Mouse (Mus musculus): ENCODE results near the gene Cox15. TPM values are rescaled to one million over a fixed set of nuclear protein-coding genes. Genes with fewer than 3 reads are reported as not detected.

Gene Cox15
- polyA plus RNA-seq, 1 experiment from 2014 or later: 15.3 TPM

DNA sequence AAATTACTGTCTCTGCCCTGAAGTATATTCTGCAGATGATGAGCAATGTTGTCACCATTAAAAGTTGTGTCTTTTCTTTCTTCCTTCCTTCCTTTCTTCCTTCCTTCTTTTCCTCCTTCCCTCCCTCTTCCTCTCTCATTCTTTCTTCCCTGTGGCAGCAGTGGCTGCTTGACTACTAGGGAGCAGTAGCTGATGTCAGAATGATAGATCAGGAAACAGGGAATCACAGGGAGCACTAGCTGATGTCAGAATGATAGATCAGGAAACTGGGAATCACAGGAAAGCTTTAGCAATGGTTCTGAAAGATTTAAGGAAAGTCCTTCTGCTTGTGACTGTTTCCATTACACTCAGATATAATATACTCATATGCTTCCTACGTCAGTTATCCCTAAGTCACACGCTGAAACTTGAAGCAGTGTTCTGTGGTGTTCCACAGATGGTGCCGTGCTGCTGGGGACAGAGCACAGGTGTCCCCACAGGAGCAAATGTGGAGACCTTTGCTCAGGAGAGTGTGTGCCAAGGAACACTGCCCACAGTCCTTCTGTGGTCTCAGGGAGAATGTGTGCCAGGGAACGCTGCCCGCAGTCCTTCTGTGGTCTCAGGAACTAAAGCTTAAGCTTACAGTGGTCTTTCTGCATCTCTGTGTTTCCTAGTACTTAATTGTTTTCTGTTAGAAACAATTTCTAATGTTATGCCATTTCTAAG lies 55.0 kb downstream of the Cox15 start:
- no peak for ATAC-seq
- Histone ChIP-seq H3K4me3 (ENCODE audit: low read depth, low read length) (no peak overlapping the region), H3K9ac (ENCODE audit: low read depth, low read length) (no peak overlapping the region), H3K4me1 (replicated peaks; ENCODE audit: control insufficient read depth, insufficient read depth, low read length) (0 out of 2 replicates have a peak, but pooled peaks cover 4% of the 10 kb centered on the region), H3K27me3 (replicated peaks; ENCODE audit: control insufficient read depth, insufficient read depth, low read length) (no peaks in the 10 kb centered on the region), H3K9me3 (ENCODE audit: control insufficient read depth) (no peaks in the 10 kb centered on the region), H3K27ac (ENCODE audit: low read depth, low read length) (peak overlapping the region; percentile 68), H3K36me3 (ENCODE audit: control insufficient read depth, insufficient read depth) (peaks cover 23% of the 10 kb centered on the region), H3K4me2 (replicated peaks; ENCODE audit: low read depth) (no peak overlapping the region)
- TF ChIP-seq CTCF (IDR thresholded peaks at IDR 0.05; ENCODE audit: low read depth): no peak
- WGBS: 68% methylated on average over 5 of the region's 5 CpGs

DNA sequence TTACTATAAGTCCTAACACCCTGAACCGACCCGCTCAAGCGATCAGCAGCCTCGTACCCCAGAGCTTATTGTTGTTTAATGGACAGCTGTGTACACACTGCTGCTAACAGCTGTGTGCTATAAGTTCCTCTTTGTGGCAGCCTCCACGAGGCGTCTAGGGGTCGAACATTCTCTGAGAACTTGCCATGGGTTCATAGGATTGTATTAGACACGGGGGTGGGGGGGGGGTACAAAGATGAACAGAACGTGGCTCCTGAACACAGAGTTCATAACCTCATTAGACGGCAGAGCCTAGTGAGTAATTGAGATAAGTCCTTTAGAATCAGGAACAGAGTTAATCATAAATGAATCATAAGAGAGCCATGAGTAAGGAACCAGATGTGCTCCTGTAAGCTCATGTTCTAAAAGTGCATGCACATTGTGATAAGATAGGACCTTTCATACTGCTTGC lies 57.3 kb downstream of the Cox15 start:
- ATAC-seq: peak; percentile 84
- TF ChIP-seq CTCF (IDR thresholded peaks at IDR 0.05; ENCODE audit: low read depth): no peak
- H3K4me1 ChIP-seq (replicated peaks; ENCODE audit: control insufficient read depth, insufficient read depth, low read length): 0 out of 2 replicates have a peak, but pooled peaks cover 4% of the 10 kb centered on the region
- no peaks in the 10 kb centered on the region for H3K27me3 ChIP-seq (replicated peaks; ENCODE audit: control insufficient read depth, insufficient read depth, low read length)
- H3K4me3 ChIP-seq (ENCODE audit: low read depth, low read length): no peak overlapping the region
- 21% methylated on average over 10 of the region's 10 CpGs for WGBS
- H3K36me3 ChIP-seq (ENCODE audit: control insufficient read depth, insufficient read depth): peaks cover 17% of the 10 kb centered on the region; the same call in 1 of the 2 replicates
- no peak overlapping the region for H3K9ac ChIP-seq (ENCODE audit: low read depth, low read length)
- H3K27ac ChIP-seq (ENCODE audit: low read depth, low read length): peak overlapping the region; percentile 94
- H3K9me3 ChIP-seq (ENCODE audit: control insufficient read depth): no peaks in the 10 kb centered on the region
- 0 out of 2 replicates have a peak overlapping the region, but pooled peaks have one; percentile 4 for H3K4me2 ChIP-seq (replicated peaks; ENCODE audit: low read depth)

DNA sequence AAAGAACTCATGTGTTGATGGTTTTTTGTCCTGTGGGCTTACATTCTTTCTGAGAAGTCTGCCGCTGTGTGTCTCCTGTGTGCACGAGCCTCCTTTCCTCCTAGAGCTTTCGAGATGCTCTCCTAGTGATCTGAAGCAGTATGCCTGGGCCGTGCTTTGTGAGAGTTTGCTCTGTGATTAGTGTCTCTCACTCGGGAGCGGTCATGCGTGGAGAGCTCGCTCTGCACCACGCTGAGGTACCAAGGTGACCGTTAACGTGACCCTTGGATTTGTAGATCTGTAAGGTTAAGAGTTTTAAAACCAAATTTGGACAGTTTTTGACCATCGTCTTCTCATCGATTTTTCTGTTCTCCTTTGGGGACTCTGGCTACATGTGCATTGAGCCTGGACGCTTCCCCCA lies 60.0 kb downstream of the Cox15 start:
- Histone ChIP-seq H3K4me3 (ENCODE audit: low read depth, low read length) (no peak overlapping the region), H3K4me2 (replicated peaks; ENCODE audit: low read depth) (peak overlapping the region; percentile 38), H3K9me3 (ENCODE audit: control insufficient read depth) (no peaks in the 10 kb centered on the region), H3K9ac (ENCODE audit: low read depth, low read length) (no peak overlapping the region), H3K4me1 (replicated peaks; ENCODE audit: control insufficient read depth, insufficient read depth, low read length) (0 out of 2 replicates have a peak, but pooled peaks cover 4% of the 10 kb centered on the region), H3K27ac (ENCODE audit: low read depth, low read length) (no peak overlapping the region), H3K27me3 (replicated peaks; ENCODE audit: control insufficient read depth, insufficient read depth, low read length) (no peaks in the 10 kb centered on the region), H3K36me3 (ENCODE audit: control insufficient read depth, insufficient read depth) (peaks cover 8% of the 10 kb centered on the region; the same call in 1 of the 2 replicates)
- TF ChIP-seq CTCF (IDR thresholded peaks at IDR 0.05; ENCODE audit: low read depth): no peak
- no peak for ATAC-seq
- 81% methylated on average over 14 of the region's 14 CpGs for WGBS

- H3K9ac ChIP-seq (ENCODE audit: low read depth, low read length): peak within 1 kb of the TSS; percentile 80
- H3K4me2 ChIP-seq (replicated peaks; ENCODE audit: low read depth): peak within 1 kb of the TSS; percentile 78
- H3K27ac ChIP-seq (ENCODE audit: low read depth, low read length): peak within 1 kb of the TSS; percentile 87
- H3K4me1 ChIP-seq (replicated peaks; ENCODE audit: control insufficient read depth, insufficient read depth, low read length): 0 out of 2 replicates have a peak, but pooled peaks cover 4% of the 10 kb centered on the region
- H3K36me3 ChIP-seq (ENCODE audit: control insufficient read depth, insufficient read depth): peaks cover 8% of the 10 kb centered on the region; the same call in 1 of the 2 replicates
- H3K27me3 ChIP-seq (replicated peaks; ENCODE audit: control insufficient read depth, insufficient read depth, low read length): no peaks in the 10 kb centered on the region
- peak; percentile 98 for ATAC-seq
- WGBS: under 1% methylated on average over 60 of the region's 60 CpGs
- TF ChIP-seq CTCF (IDR thresholded peaks at IDR 0.05; ENCODE audit: low read depth): peak; percentile 76
- H3K4me3 ChIP-seq (ENCODE audit: low read depth, low read length): peak within 1 kb of the TSS; percentile 89
- no peaks in the 10 kb centered on the region for H3K9me3 ChIP-seq (ENCODE audit: control insufficient read depth)
Observed at GRCm38 (mm10) chr19:43689419-43690246, 63.2 kb downstream of the Cox15 start, which contains the start of gene Entpd7. TSS of gene Entpd7 (plus strand) at chr19:43689672.

Other genes with a start within 250 kb of the Cox15 start
- 82.3 and 85.0 TPM in 2 replicates for gene Got1, start 228.4 kb downstream of the Cox15 start, polyA plus RNA-seq (2015; fragmentation: Nextera tagmentation; extraction: Ambion mirVana)
- 54.3 and 56.9 TPM in 2 replicates for gene Nkx2-3, start 140.7 kb downstream of the Cox15 start, polyA plus RNA-seq (2015; fragmentation: Nextera tagmentation; extraction: Ambion mirVana)
- gene Slc25a28, start 78.1 kb downstream of the Cox15 start, polyA plus RNA-seq (2015; fragmentation: Nextera tagmentation; extraction: Ambion mirVana): 20.6 and 20.7 TPM in 2 replicates
- gene Entpd7, start 63.3 kb downstream of the Cox15 start, polyA plus RNA-seq (2015; fragmentation: Nextera tagmentation; extraction: Ambion mirVana): 61.5 and 65.2 TPM in 2 replicates
- gene Cutc, start within 50 bp of the Cox15 start, polyA plus RNA-seq (2015; fragmentation: Nextera tagmentation; extraction: Ambion mirVana): 21.2 and 23.2 TPM in 2 replicates
- gene Abcc2, start 29.2 kb upstream of the Cox15 start, polyA plus RNA-seq (2015; fragmentation: Nextera tagmentation; extraction: Ambion mirVana): 90.5 and 129 TPM in 2 replicates
- gene Dnmbp, start 187.2 kb upstream of the Cox15 start, polyA plus RNA-seq (2015; fragmentation: Nextera tagmentation; extraction: Ambion mirVana): 21.4 TPM in 2 replicates
- gene Cpn1, start 233.6 kb upstream of the Cox15 start, polyA plus RNA-seq (2015; fragmentation: Nextera tagmentation; extraction: Ambion mirVana): 14.3 and 18.7 TPM in 2 replicates

All from intestine, postnatal 0 days (tissue).